Mouse (Mus musculus): ENCODE data around the gene Vat1l.

Gene Vat1l

DNA sequence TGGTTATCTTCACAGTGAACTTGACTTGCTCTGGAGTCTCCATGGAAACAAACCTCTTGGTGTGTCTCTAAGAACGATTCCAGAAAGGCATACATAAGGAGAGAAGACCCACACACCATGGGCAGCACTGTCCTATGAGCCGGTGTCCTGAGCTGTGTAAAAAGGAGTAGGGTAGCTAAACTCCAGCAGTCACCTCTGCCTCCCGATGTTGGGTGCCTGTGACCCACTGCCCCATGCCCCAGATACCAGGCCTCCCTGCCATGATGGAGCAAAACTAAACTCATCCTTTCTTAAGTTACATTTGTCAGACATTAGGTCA is 90.3 kb downstream of the Vat1l start:
- no peak for DNase-seq (ENCODE audit: low read depth, low spot score)

DNA sequence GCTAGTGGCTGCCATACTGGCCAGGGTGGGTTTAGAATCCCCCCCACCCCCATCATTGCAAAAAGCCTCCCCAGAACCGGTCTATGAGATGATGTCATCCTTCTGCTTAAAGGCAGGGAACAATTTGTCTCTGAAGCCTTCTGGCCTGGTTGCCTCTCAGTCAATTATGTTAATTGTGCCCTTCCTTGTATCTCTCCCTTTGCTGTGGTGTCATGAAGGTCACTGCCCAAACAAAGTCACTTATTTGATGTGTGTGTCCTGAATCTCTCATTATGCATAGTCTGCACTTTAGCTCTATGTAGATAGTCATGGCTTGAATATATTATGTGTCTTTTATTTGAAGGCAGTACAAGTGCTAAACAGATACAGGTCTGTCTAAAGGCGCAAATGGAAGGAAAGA is 92.8 kb downstream of the Vat1l start:
- peak; percentile 44 for DNase-seq (ENCODE audit: low read depth, low spot score)

DNA sequence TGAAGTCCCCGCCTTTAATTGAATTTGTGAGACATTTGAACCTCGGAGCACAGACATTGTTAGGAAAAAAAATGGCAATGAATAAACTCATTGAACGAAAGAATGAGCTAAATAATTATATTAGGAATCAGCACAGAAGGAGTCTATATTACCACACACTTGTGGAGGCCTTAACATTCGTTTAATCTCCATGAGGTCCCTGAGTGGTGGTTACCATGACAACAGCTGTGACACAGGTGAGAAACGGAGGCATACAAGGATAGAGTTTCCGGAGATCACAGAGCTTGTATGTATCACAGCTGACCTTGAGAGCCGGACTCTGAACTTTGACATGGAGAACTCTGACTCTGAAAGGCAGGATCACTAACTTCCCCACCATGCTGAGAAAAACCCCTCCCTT is 94.7 kb downstream of the Vat1l start:
- no peak for DNase-seq (ENCODE audit: low read depth, low spot score)

DNA sequence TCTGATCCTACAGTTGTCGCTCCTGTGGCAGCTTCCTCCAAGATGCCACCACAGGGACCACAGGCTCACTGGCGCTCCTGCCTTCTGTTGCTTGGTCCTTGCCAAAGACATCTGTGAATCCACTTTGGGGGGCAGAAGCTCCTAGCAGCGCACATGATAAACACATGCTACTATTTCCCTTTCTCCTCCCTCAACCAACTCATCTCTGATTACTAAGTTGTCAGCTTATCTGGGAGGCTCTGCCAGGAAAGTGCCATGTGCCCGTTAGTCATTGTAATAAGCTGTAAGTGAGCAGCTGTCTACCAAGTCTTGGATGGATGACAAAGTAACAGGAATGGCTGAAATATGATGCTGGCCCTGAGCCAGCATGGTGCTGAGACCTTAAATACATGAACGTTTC is 100.9 kb downstream of the Vat1l start:
- DNase-seq (ENCODE audit: low read depth, low spot score), result no peak

DNA sequence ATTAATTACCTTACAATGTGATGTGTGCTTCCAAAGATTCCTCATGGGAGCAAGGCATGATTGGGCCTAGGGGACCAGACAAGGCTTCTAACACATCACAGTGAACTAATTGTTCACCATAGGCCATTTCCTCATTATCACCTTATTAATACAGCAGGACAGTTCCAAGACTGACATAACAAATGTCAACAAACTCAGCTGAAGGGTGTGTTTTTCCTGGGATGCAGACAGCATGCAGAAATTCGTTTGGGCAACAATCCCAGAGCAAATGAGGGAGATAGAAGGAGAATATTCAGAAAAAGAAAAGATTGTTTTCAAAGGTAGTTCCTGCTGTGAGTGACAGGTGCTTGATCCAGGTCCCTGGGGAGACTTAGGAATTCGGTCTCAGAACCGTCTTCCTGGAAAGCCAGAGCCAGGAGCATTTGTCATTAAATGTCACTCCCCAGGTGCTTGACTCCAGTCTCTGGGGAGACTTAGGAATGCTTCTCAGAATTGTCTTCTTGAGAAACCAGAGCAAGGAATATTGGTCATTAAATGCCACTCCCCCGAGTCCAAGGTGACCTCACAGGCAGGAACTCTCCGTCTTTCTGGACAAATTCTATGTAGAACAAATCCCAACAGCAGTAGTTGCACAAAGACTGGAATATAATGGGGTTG is 109.4 kb downstream of the Vat1l start:
- peak; percentile 44 for DNase-seq (ENCODE audit: low read depth, low spot score)

DNA sequence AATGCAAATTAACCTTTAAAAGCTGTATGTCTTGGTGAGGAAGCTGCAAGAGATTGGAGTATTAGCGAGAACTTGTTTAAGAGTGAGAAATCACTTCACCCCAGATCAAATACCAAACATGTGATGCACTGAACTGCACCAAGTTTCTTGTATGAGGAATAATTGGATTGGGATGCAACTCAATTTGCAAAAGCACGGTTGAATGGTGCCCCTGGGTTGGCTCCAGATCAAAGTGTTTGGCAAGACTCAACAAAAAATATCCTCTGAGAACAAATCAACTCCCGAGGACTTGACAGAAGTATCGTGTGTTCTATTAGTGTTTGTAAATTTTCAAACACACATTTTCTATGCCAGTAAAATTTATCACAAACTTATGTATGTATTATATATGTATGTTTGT is 112.7 kb downstream of the Vat1l start:
- no peak for DNase-seq (ENCODE audit: low read depth, low spot score)

DNA sequence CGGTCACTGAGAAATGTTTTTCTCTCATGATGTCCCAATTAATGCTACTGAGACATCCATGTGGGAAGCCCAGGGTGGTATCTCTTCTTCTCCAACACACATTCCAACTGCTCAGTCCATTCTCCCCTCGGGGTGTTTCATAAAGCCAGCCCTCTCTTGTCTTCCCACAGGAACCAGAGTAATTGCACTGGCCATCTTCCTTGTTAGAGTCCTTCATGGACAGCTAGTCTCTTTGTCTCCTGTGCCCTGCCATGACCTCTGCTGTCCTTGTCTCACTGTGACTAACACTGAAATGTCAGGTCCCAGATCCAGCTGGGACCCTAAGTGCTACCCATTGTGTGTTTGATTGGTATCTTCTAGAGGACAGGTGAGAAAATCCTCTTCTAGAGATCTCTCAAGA is 116.7 kb downstream of the Vat1l start:
- DNase-seq (ENCODE audit: low read depth, low spot score), result no peak

DNA sequence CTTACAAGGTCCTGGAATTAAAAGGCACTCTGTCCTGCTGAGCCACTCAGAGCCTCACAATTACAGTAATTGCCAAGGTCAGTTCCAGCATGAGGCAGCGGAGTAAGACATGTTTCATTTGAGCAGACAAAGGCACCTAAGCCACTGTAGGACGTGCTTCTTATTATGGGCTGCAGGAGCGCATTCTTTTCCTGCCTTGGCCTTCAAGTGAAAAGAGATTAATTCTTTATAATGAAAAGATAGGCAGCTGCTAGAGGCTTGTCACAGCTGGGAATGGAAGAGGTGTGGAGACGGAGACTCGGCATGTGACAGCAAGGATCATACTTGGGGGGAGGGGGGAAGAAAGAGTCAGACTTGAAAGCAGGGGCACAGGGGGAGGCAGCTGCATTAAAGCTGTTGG is 126.5 kb downstream of the Vat1l start:
- no peak for DNase-seq (ENCODE audit: low read depth, low spot score)

DNA sequence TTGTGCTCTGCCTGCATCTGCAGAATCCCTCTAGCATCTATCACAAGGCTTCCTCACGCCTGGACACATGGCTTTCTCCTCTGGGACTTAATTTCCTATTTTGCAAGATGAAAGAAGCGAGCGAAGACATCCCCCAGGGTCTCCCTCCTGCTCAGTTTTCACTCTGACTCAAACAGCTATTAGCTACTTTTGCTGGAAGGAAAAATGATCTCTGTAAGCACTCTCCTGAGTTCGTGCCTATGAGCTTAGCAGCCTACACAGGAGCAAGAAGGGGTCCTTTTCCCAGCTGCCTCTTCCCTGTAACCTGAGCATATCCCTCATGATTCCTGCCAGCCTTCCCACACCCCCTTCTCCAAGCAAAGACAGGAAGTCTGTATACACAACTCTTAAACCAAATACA is 127.5 kb downstream of the Vat1l start:
- no peak for DNase-seq (ENCODE audit: low read depth, low spot score)

DNA sequence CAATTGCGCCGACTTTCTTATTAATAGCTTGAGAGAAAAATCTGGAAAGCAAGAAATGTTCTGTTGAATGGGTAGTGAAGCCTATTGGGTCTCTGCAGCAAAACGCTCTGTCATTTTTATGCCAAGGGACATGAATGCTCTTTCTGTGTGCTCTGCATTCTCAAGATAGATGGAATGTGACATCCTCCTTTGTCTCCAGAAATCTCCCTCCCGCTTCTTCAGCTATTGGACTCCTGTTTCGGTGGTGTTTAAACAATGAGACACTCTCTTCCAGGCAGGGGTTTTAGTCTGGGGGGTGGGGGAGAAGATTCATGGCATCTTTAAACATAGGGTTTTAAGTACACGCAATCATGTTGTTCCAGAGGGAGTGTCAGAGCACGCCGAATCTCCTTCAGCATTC is 130.3 kb downstream of the Vat1l start:
- DNase-seq (ENCODE audit: low read depth, low spot score), result peak; percentile 44

DNA sequence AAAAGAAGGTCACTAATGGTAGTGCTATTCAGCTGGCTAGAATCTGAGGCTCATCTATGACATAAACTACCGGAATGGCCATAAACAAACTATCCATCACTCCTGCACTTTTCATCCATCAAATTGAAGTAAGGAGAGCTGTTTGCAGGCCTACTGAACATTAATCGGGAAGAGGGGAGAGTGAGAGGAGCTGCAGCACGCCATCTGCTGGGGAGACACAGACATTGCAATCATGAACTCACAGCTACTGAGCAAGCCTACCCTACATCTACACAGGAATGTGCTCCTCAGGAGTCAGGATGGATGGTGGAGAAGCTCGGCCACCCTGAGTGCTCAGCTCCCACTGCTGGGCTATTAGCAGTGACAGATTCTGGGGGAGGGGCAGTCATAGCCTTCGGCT is 136.9 kb downstream of the Vat1l start:
- DNase-seq (ENCODE audit: low read depth, low spot score), result no peak

DNA sequence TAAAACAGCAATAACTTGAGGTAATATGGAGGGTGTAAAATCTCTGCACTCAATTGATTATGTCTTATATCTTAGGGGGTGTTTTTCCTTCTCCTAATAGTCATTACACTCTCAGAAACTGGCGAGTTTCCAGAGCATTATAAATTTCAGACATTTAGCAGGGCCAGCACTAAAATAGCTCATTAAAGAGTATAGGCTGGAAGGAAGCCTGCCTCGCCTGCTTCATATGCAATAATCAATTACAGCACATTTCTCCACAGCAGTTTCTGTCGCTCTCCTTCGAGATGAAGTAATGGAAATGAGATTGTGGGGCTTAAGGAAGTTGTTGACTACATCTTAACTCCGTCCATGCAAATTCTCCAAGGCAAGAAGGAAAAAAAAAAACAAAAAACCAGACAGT is 139.4 kb downstream of the Vat1l start:
- no peak for DNase-seq (ENCODE audit: low read depth, low spot score)

DNA sequence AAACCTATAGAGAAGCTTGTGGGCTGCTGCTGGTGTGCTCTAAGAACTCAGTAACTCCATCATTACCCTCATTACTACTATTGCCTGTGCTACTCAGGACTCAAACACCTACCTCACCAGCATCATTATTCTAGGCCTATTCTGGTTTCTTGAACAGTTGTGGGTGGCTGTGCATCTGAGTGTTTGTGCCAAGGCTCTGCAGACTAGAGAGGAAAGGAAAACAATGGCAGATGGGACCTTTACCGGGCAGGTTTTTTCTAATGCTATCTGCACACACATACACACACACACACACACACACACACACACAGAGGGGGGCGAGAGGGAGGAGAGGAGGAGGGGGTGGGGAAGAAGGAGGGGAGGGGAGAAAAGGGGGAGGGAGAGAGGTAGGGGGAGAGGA is 140.6 kb downstream of the Vat1l start:
- DNase-seq (ENCODE audit: low read depth, low spot score), result no peak

DNA sequence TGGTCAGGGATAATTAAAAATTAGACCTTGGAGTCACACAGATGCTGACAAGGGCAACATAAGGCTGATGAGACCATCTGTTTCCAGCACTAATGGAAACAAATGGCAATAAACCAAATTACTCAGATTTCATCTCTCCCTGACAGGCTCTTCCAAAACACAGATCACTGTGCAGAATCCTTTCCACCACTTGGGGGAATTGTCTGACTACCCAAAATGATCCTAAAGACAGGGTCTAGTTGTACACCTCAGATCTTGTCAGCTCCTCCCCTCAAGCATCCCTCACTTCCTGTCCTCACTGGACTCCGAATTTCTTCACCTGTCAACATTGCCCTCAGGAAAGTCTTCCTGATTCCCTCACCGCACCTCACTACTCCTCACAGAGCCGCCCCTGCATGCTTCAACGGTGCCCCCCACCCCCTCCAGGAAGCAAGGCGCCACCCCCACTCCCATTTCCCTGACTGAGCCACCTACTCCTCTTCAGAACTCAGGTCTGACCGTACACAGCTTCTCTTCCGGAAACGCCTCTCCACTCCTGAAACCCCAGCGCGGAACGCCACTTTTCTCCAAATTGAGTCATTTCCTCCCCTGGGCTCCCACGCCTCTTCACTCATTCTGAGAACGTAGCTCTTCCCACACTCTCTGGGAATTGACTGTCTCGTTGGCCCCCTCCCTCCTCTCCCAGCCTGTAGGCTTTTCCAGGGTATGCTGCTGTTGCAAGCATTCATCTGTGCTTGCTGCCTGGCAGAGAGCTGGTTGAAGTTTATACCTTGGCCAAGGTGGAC is 146.4 kb downstream of the Vat1l start:
- no peak for DNase-seq (ENCODE audit: low read depth, low spot score)

DNA sequence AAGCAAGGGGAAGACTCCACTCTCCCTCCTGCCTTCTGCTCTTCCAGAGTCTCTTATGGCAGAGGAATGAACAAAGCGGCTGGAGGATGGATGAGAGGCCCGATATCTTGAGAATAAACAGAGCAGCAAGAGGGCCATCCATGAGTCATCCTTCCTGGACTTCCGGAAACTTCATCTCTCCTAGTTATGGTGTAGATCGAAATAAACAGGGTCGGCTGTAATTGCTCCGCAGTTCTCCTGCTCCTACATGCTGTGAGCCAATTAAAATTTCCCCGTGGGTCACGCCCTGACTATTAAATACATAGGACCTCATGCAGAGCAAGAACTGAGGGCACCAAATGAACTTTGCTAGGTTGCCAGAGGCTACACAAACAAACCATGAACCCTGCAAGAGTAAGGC is 155.1 kb downstream of the Vat1l start:
- DNase-seq (ENCODE audit: low read depth, low spot score), result no peak

DNA sequence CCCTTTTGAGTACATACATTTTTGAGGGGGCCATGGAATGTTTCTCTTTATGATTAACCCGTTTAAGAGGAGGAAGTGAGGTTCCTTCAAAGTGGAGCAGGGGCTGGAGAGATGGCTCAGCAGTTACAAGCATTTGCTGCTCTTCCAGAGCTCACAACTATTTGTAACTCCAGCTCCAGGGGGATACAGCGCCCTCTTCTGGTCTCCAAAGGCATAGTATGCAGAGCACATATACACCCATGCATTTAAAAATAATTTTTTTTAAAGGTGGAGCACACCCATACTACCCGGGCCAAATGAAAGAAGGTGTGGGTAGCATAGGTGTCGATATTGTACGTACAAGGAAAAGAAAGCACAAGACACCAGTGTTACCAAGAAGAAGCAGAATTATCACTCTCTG is 157.8 kb downstream of the Vat1l start:
- peak; percentile 38 for DNase-seq (ENCODE audit: low read depth, low spot score)

DNA sequence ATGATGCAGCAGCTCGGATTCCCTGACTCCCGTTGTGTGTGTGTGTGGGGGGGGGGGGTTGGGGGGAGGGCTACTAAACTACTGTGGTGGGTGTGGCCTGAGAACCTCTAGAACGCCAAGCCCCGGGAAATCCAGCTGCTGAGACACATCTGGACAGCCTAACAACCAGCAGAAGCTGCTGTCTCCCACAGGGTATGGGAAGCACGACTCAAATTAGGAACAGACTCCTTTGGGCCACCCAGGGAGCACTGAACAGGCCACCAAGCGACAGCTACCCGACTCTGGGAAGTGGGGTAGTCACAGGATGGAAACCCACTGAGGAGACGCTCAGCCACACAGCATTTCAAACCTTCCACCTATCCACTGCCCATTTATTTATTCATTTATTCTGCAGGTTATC is 158.2 kb downstream of the Vat1l start:
- peak; percentile 21 for DNase-seq (ENCODE audit: low read depth, low spot score)

DNA sequence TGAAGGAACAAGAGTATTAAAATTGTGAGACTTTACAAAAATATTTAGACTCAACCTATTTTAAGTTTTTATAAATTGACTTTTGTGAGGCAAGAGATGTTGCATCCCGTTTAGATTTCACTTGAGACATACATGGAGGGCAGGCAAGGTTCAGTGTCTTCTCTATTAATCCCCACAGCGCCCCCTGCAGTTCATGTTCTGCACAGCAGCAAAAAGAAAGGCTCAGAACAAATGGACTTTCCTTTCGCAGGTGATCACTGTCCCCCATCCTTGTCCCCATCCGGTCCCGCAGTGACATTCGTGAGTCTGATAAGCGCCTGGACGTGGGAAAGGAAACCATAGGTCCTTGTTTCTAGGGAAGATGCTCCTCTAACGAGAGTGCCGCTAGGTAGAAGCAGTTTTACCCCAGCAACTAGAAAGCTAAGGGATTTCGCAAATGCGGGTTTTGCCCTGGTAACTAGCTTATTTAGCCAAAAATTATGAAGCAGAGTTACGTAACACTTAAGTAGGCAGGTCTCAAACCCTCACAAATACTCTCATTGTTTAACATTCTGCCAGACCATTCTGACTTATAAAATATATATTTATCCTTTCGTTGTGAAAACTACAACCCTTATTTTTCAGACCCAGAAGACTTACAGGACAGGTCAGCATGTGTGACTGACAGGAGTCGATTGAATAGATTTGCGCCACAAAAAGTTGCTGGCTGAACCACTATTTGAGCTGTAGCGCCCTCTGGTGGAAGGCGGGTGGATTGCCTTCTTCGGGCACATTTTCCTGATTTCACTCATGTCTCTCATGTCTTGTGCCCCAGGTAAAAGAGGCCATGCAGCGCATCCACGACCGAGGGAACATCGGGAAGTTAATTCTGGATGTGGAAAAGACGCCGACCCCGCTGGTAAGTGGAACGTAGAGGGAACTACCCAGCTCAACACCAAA is 163.9 kb downstream of the Vat1l start:
- DNase-seq (ENCODE audit: low read depth, low spot score), result peak; percentile 77

DNA sequence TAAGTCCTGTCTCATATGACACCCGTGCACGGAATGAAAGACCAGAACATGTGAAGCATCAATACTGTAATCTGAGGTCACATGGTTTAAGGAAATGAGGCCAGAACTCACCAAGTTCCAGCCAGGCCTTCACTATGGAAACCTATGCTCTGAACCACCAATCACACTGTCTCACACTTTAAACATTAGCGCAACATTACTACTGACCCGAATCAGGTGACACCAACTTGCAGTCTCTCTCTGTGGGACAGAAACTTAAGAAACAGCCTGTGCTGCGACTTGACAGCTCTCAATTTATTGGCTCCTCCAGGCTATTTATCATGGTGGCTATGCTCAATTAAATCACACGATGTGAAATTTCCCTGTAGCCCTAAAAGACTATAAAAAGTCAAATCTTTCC is 169.0 kb downstream of the Vat1l start:
- peak; percentile 52 for DNase-seq (ENCODE audit: low read depth, low spot score)

DNA sequence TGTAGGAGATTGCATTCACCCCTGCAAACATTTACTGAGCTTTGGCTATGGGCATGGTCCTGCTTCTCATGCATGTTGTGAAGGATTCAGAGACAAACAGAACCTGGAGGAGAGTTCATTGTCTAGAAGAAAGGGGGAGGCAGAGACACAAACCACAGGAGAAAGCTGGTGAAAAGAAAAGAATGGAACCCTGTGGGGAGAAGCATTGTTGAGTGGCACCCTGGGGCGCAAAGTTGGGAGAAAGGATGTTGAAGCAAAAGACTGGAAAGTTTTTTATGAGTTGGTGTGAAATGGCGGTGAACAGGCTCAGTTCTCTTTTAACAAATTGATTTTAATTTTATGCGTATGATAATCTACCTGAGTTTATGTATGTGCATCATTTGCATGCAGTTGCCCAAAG is 178.8 kb downstream of the Vat1l start:
- no peak for DNase-seq (ENCODE audit: low read depth, low spot score)

DNA sequence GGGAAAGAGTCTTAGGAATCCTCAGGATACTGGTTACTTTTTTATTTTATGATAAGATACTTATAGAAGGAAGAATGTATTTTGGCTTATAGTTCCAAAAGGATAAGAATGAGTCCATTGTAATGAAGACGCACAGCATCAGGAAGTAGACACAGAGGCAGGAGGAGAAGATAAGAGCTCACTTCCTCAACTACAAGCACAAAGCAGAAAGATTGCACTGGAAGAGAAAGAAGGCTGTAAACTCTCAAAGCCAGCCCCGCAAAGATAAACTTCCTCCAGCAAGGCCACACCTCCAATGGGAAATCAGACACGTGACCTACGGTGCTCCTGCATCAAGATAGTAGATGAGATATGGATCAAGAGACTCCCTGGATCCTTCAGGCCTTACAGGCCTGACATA is 182.1 kb downstream of the Vat1l start:
- DNase-seq (ENCODE audit: low read depth, low spot score), result no peak

DNA sequence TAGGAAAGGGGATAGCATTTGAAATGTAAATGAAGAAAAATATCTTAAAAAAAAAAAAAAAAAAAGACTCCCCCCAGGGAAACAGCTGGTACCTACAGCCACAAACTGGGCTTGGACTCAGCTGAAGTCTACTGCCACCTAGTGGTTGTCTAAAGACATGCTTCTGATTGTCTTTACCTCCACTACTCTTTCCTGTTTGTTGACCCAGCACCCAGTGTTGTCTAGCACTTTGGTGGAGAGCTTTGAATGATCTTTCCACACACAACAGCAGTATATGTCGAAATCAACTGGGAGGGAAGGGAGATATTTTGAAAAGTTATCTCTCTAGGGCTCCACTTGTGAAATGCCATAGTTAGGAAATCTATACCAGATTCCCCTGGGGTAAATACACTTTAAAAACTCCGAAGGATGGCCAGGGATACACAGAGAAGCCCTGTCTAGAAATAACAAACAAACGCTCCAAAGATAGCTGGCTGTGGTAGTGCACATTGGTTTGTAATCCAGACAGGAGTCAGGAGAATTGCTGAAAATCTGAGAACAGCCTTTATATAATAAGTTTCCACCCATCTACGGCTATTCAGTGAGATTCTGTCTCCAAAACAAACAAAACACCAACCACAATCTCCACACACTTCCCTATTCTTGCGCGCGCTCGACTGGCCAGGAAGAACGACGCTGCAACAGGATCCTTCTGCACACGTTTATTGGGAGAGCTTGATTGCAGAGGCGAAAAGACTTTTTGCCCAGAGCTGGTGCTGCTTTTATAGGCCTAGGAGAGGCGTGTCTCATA is 185.2 kb downstream of the Vat1l start:
- DNase-seq (ENCODE audit: low read depth, low spot score), result no peak

Measured in mesoderm, embryonic 11.5 days (tissue).